Mouse (Mus musculus) heart, adult 8-10 months (tissue): ENCODE measurements around the gene Prokr1. TPM values are rescaled to one million over a fixed set of nuclear protein-coding genes. Genes with fewer than 3 reads are reported as not detected.

ENCODE experiments used
- DNase-seq: peaks from one replicate; pipeline ENCODE4 v3.0.0; 2022; ENCODE audit warnings: low spot score
- total RNA-seq, 4 experiments: library from RNA; stranded (reverse); gene quantifications; 2 replicates each; pipeline ENCODE4 v1.2.4; 2022

The Prokr1 gene
- total RNA-seq, 4 experiments from 2014 or later, result 0.62 to 0.68 (median 0.66) TPM

- peak; percentile 28 for DNase-seq
Observed at GRCm38 (mm10) chr6:87567686-87568593, 22.6 kb downstream of the Prokr1 start.

GRCm38 (mm10) chr6:87565166-87565565, 25.4 kb downstream of the Prokr1 start:
- peak; percentile 47 for DNase-seq

GRCm38 (mm10) chr6:87564356-87564755, 26.2 kb downstream of the Prokr1 start:
- DNase-seq, result no peak

- DNase-seq, result no peak
Observed at GRCm38 (mm10) chr6:87553724-87554123, 36.8 kb downstream of the Prokr1 start.

- no peak for DNase-seq
Observed at GRCm38 (mm10) chr6:87552054-87552807, 38.3 kb downstream of the Prokr1 start.

- no peak for DNase-seq
Observed at GRCm38 (mm10) chr6:87547836-87548235, 42.7 kb downstream of the Prokr1 start.

- DNase-seq, result no peak
Observed at GRCm38 (mm10) chr6:87547431-87547830, 43.1 kb downstream of the Prokr1 start.

GRCm38 (mm10) chr6:87545331-87546217, 45.0 kb downstream of the Prokr1 start:
- DNase-seq, result no peak

GRCm38 (mm10) chr6:87542027-87542426, 48.5 kb downstream of the Prokr1 start:
- peak; percentile 53 for DNase-seq

GRCm38 (mm10) chr6:87541171-87541571, 49.4 kb downstream of the Prokr1 start:
- DNase-seq, result no peak

GRCm38 (mm10) chr6:87538376-87539270, 51.9 kb downstream of the Prokr1 start:
- DNase-seq, result no peak

- no peak for DNase-seq
Observed at GRCm38 (mm10) chr6:87537678-87538077, 52.9 kb downstream of the Prokr1 start.

GRCm38 (mm10) chr6:87536270-87536669, 54.3 kb downstream of the Prokr1 start:
- DNase-seq, result no peak

GRCm38 (mm10) chr6:87535651-87536050, 54.9 kb downstream of the Prokr1 start:
- DNase-seq, result no peak

- no peak for DNase-seq
Observed at GRCm38 (mm10) chr6:87534855-87535575, 55.5 kb downstream of the Prokr1 start.

- DNase-seq, result no peak
Observed at GRCm38 (mm10) chr6:87532953-87533710, 57.4 kb downstream of the Prokr1 start, which contains the start of gene Arhgap25. Arhgap25 (minus strand) TSS chr6:87533259.

GRCm38 (mm10) chr6:87531456-87532015, 59.0 kb downstream of the Prokr1 start:
- no peak for DNase-seq

- DNase-seq, result no peak
Observed at GRCm38 (mm10) chr6:87530386-87530785, 60.2 kb downstream of the Prokr1 start.
